Mouse (Mus musculus) natural killer cell, adult 2 months (primary cell): ENCODE data around the gene Gm2163.
"Not testable (repeated sequence)": the region's sequence is repeated elsewhere in the genome, so short reads cannot be mapped to it uniquely, and the experiment has no call there.

Experiments
- DNase-seq, 2 experiments: peaks; one replicate each; pipeline ENCODE4 v3.0.0; 2022; ENCODE audit warnings: low spot score in 2 of 2

The Gm2163 gene

DNA sequence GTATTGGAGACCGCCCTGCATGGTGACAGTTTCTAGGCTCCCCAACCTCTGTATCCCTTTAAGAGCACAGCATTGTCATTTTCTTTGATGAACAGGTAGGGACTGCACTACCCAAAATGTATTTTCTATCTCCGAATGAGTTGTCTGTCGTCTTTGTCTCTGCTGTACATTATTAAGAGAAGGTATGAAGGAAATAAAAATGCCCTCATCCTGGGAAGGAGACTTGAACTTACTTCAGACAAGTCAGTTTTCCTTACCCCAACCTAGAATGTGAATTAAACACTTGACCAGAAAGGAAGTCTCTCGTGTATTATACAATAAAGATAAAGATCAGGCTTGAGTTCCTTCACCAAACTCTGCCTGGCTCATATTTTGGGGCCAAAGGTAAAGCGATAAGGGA is at the start of gene Gm2163:
Gm2163 (plus strand) TSS at position 301 of the 400 bp plus-strand sequence.
- DNase-seq = not testable (repeated sequence)

GRCm38 (mm10) chr4:42439078-42439477 is 27.5 kb upstream of the Gm2163 start, which contains the start of gene Gm21586:
Gm21586 (plus strand) TSS chr4:42439378.
- DNase-seq = not testable (repeated sequence)

DNA sequence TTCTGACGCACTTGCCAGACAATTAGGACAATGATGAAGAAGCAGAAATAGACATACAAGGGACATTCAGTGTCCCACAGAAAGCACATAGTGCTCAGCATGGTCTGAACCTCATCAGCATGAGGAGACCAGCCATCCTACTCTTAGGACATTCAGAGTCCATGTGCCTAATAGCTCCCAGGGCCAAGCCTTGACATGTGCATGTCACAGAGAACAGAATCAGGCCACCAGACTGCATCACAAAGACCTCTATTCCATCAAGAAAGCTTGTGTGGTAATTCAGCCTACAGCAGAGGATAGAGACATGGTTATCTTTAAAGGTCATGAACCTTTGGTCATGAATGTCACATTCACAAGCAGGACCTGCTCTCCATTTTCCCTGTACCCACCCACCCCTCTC is 61.5 kb downstream of the Gm2163 start, which contains the start of gene Fam205a2:
Fam205a2 (minus strand) TSS at position 101 of the 400 bp plus-strand sequence.
- not testable (repeated sequence) for DNase-seq

GRCm38 (mm10) chr4:42611895-42612294 is 145.3 kb downstream of the Gm2163 start, which contains the start of gene Gm10591:
Gm10591 (plus strand) TSS chr4:42612195.
- not testable (repeated sequence) for DNase-seq

- DNase-seq = not testable (repeated sequence)
Measured at GRCm38 (mm10) chr4:42629419-42629818, 162.9 kb downstream of the Gm2163 start, which contains the start of gene Gm2564. Gm2564 (plus strand) TSS chr4:42629719.
